Mouse (Mus musculus): ENCODE results near the gene Bub1b. TPM values are rescaled to one million over a fixed set of nuclear protein-coding genes. Genes with fewer than 3 reads are reported as not detected.
"Not testable (repeated sequence)": the region's sequence is repeated elsewhere in the genome, so short reads cannot be mapped to it uniquely, and the experiment has no call there.

Bub1b gene
- polyA plus RNA-seq (2015; fragmentation: Nextera tagmentation; extraction: Ambion mirVana): 10.7 and 15.0 TPM in 2 replicates

DNA sequence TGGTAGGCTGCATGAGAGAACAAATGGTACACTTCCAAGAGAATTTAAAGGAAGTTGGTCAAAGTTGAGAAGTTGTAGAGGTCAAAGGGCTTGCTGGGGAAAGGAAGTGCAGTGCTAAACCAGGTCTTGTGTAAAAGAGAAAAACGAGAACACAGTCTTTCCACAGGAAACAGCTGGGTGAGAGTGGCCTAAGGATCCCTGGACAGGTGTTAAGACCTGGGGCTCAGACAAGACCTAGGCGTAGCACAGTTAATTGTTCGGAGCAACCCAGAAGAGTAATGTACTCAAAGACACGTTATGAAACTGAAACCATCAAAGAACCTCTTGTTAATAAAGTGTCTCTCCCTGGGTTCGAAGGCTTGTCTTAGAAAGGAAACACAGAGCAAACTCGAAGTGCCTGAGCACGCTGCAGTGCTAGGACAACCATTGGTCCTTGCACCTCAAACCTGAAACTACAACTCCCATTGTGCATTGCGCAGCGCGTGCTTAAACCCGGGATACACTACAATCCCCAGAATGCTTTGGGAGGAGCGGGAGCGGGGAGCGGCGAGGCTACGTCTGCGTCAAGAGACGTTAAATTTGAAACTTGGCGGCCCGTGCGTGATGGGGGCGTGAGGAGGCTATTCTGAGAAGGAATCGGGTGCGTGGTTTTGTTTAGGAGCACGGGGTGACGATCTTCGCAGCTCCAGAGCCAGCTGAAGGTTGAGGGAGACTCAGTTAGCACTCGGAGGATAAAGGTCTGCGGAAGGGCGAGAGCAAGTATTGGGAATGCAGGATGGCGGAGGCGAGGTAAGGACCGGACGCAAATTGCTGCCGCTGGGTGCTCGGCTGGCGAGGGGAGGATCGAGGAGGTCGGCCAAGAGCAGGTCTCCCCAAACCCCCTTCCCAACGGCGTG, at the start of gene Bub1b:
TSS of gene Bub1b (plus strand) at position 539 of the 896 bp plus-strand sequence.
- H3K27ac ChIP-seq: no peak within 1 kb of the TSS
- peak; percentile 99 for ATAC-seq (replicated peaks)
- WGBS: 6% methylated on average over 41 of the region's 41 CpGs

DNA sequence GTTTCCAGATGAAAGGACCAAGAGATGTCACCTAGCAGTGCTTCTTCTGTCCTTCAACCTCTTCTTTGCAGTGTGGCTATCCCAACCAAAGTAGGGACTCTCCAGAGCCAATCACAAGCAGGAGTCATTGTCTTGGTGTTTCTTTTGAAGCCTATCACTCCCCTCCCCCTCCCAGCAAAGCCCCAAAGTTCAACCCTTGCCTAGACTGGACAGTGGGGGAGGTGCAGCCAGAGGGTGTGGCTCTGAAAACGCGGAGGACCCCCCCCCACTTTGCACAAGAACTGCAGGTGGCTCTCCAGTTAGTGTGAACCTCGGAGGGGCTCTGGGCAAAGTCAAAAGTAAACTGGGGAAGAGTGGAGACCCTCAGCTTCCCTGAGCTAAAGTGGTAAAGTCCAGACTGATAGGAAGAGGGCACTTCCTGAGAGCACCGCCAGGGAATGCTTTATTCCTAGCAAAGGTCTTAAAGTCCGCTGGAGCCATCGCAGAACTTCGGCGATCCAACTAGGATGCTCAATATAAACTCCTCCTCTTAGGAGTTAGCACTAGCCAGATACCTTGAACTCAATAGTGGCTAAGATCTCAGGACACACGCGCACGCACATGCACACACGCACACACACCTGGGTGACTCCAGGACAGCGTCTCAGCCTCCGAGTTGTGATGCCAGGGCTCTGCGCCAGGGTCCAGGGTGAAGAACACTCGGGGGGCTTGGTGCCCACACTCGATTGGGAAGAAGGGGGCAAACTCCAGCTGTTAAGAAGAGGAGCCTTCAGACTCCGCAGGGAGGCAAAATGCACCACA, 49.4 kb upstream of the Bub1b start:
- peak; percentile 16 for ATAC-seq (replicated peaks)
- Histone ChIP-seq H3K27me3 (replicated peaks) (0 out of 2 replicates have a peak, but pooled peaks cover 11% of the 10 kb centered on the region), H3K27ac (no peak overlapping the region), H3K4me1 (peaks cover 48% of the 10 kb centered on the region), H3K4me2 (peak overlapping the region; percentile 85), H3K36me3 (replicated peaks) (no peaks in the 10 kb centered on the region), H3K9me3 (0 out of 2 replicates have a peak, but pooled peaks cover 3% of the 10 kb centered on the region), H3K4me3 (peak overlapping the region; percentile 85), H3K9ac (peak overlapping the region; percentile 70)
- WGBS: 0% methylated on average over 18 of the region's 18 CpGs

More for the DNA sequence above, at the start of gene Bub1b:
- peak within 1 kb of the TSS; percentile 68 for H3K4me3 ChIP-seq
- peaks cover 14% of the 10 kb centered on the region for H3K4me1 ChIP-seq
- peak within 1 kb of the TSS; percentile 49; the same call in 1 of the 2 replicates for H3K9ac ChIP-seq
- H3K27me3 ChIP-seq (replicated peaks): no peaks in the 10 kb centered on the region
- no peaks in the 10 kb centered on the region for H3K36me3 ChIP-seq (replicated peaks)
- H3K4me2 ChIP-seq: peak within 1 kb of the TSS; percentile 94
- no peaks in the 10 kb centered on the region for H3K9me3 ChIP-seq

DNA sequence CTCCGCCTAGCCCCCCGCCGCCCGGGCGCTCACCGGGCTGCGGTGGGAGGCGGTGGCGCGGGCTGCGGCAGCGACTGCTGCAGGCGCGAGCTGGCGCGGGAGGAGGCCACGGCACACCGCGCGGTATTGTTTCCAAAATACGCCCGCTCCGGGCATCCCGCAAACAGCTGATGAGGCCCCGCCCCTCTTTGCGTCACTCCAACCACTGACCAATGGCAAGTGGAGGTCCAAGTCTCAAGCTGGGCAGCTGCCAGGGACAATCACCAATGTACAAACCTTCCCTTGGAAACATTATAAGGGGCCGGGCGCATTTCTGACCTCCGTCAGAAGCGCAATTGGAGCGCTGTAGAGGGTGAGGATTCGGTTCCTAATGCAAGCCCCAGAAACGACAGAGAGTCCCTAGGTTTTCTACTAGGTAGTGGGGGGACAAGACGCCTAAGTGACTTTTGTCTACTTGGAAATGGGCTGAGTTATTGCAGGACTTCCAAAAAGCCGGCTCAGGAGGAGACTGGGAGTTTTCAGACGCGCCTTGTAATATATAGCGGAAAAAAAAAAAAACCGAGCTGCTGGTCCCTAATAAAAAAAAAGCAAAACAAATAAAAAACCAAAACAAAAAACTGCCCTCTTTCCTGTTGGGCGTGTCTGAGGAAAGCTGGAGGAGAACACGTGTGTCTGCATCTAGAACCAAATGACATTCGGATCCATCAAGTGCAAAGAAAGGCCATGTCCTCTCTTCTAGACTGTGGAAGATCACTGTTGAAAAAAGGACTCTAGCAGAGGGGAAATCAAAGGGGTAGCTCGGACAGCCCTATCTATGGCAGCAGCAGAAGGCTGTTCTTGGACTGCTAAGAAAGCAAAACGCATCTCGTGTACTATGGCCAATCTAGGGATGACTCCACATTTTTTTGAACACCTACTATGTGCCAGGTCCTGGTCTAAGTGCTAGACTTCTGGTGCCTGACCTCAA, 48.2 kb upstream of the Bub1b start, which contains the start of gene Bmf:
TSS of gene Bmf (minus strand) at position 181 of the 967 bp plus-strand sequence.
- Histone ChIP-seq H3K4me1 (peaks cover 36% of the 10 kb centered on the region), H3K27ac (peak within 1 kb of the TSS; percentile 63), H3K4me3 (peak within 1 kb of the TSS; percentile 85), H3K27me3 (replicated peaks) (0 out of 2 replicates have a peak, but pooled peaks cover 11% of the 10 kb centered on the region), H3K36me3 (replicated peaks) (no peaks in the 10 kb centered on the region), H3K9ac (peak within 1 kb of the TSS; percentile 70), H3K4me2 (peak within 1 kb of the TSS; percentile 85), H3K9me3 (0 out of 2 replicates have a peak, but pooled peaks cover 3% of the 10 kb centered on the region)
- under 1% methylated on average over 45 of the region's 45 CpGs for WGBS
- ATAC-seq (replicated peaks): peak; percentile 95

DNA sequence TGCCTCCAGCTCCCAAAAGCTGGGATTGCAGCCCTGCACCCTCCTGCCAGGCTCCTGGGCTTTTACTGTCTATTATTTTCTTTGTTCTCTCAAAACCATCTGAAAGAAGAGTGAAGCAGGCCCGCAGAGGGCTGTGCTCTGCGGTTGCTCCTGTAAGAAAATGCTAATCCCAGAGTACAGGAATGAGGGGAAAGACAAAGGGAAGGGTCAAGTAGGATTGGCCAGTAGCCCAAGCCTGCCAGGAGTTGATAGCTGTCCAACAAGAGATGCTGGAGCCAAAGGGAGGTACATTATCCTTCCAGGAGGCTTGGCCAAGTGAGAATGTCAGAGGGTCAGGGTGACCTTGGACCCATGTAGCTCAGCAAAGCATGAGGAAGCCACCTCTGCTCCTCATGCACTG, 46.4 kb upstream of the Bub1b start:
- no peak for ATAC-seq (replicated peaks)
- 0 out of 2 replicates have a peak, but pooled peaks cover 11% of the 10 kb centered on the region for H3K27me3 ChIP-seq (replicated peaks)
- peaks cover 23% of the 10 kb centered on the region for H3K4me1 ChIP-seq
- no peak overlapping the region for H3K27ac ChIP-seq
- H3K4me3 ChIP-seq: no peak overlapping the region
- 45% methylated on average over 2 of the region's 2 CpGs for WGBS
- 0 out of 2 replicates have a peak, but pooled peaks cover 3% of the 10 kb centered on the region for H3K9me3 ChIP-seq
- H3K36me3 ChIP-seq (replicated peaks): no peaks in the 10 kb centered on the region
- no peak overlapping the region for H3K9ac ChIP-seq
- H3K4me2 ChIP-seq: no peak overlapping the region

DNA sequence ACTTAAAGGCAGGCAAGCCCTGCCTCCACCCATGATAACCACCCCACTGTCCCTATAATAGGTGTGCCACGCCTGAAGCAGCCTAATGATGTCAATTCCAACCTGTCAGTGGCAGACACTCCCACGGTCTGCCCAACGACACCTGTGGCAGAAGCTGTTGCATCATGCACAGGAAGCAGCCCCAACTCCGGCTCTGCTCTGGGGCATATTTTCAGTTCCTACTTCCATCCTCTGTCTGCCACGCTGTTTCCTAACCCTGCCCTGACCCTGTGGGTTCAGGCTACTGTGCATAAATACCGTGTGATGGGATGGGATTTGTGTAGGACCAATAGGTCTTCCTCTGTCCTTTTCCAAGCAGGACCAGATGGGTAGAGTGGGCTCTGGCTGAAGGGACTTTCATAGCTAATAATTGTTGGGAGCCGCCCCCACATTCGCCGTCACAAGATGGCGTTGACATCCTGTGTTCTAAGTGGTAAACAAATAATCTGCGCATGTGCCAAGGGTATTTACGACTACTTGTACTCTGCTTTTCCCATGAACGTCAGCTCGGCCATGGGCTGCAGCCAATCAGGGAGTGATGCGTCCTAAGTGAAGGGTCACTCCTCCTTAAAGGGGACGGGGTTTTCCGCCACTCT, 43.5 kb upstream of the Bub1b start:
- 78% methylated on average over 15 of the region's 17 CpGs for WGBS
- peak; percentile 28 for ATAC-seq (replicated peaks)
- Histone ChIP-seq H3K4me2 (peak overlapping the region; percentile 45), H3K4me3 (peak overlapping the region; percentile 41), H3K9ac (peak overlapping the region; percentile 24; the same call in 1 of the 2 replicates), H3K27ac (peak overlapping the region; percentile 69; the same call in 1 of the 2 replicates)
- not testable (repeated sequence) for H3K36me3 ChIP-seq (replicated peaks); H3K4me1 ChIP-seq; H3K27me3 ChIP-seq (replicated peaks); H3K9me3 ChIP-seq

DNA sequence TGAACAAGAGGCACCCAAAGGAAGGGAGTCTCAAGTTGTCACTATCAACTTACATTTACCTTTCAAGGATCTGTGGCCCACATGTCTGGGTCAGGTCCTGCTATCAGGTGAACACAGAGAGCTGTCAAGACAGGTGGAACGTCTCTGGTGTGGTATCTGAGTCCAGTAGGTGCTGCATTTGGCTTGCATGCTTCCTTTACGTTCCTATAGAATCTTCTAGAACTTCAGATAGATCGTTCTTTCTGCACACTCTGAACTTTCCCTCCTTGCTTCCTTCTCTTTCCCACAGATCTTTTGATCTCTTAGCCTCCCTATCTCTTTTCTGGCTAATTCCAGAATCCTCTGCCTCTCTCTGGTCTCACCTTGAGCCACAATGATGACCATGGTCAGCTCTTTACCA, 39.6 kb upstream of the Bub1b start:
- no peak for ATAC-seq (replicated peaks)

DNA sequence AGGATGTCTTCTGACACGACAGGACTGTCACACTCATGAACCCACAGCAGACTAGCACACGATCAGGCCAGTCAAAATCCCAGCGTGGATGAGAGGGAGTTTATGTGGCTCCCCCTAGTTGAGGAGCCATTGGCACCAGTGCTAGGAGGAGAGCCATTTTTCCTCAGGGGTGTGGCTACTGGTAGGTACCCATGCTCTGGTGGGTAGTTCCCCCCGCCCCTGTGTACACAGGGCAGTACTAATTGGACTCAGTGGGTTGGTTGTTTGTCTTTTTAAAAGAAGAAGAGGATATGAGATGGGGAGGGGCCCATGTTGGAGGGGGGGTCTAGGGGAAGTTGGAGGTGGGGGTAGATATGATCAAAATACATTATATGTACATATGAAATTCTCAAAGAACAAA, 36.0 kb upstream of the Bub1b start:
- Histone ChIP-seq H3K4me1 (no peaks in the 10 kb centered on the region), H3K9me3 (no peaks in the 10 kb centered on the region), H3K27ac (no peak overlapping the region), H3K36me3 (replicated peaks) (no peaks in the 10 kb centered on the region), H3K9ac (no peak overlapping the region), H3K4me2 (no peak overlapping the region), H3K4me3 (no peak overlapping the region), H3K27me3 (replicated peaks) (no peaks in the 10 kb centered on the region)
- WGBS: 84% methylated on average over 4 of the region's 4 CpGs
- ATAC-seq (replicated peaks): no peak

More for the DNA sequence above, 39.6 kb upstream of the Bub1b start:
- Histone ChIP-seq H3K27me3 (replicated peaks) (no peaks in the 10 kb centered on the region), H3K9ac (no peak overlapping the region), H3K4me3 (no peak overlapping the region), H3K4me1 (no peaks in the 10 kb centered on the region), H3K36me3 (replicated peaks) (no peaks in the 10 kb centered on the region), H3K9me3 (no peaks in the 10 kb centered on the region), H3K27ac (no peak overlapping the region), H3K4me2 (no peak overlapping the region)
- WGBS: 93% methylated on average over 3 of the region's 3 CpGs

DNA sequence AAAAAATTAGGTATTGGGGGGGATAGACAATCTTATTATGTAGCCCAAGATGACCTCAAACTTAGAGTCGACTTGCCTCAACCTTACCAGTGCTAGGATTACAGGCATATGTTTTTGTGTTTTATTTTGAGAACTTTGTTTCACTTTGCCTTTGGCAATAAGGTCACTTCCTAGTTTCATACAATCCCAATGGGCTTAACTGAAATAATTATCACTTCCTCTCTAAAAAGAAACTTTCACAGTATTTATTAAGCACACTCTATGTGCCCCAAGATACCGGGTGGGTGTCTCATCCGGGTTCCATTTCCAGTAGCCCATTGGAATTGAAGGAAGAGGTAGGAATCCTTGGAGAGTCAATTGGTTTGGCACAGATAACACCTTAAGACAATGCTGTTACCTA, 35.6 kb upstream of the Bub1b start:
- H3K36me3 ChIP-seq (replicated peaks): no peaks in the 10 kb centered on the region
- H3K27me3 ChIP-seq (replicated peaks): no peaks in the 10 kb centered on the region
- no peak overlapping the region for H3K4me2 ChIP-seq
- WGBS: 90% methylated on average over 3 of the region's 3 CpGs
- H3K9ac ChIP-seq: no peak overlapping the region
- no peak for ATAC-seq (replicated peaks)
- no peak overlapping the region for H3K4me3 ChIP-seq
- no peaks in the 10 kb centered on the region for H3K4me1 ChIP-seq
- H3K27ac ChIP-seq: no peak overlapping the region
- no peaks in the 10 kb centered on the region for H3K9me3 ChIP-seq

DNA sequence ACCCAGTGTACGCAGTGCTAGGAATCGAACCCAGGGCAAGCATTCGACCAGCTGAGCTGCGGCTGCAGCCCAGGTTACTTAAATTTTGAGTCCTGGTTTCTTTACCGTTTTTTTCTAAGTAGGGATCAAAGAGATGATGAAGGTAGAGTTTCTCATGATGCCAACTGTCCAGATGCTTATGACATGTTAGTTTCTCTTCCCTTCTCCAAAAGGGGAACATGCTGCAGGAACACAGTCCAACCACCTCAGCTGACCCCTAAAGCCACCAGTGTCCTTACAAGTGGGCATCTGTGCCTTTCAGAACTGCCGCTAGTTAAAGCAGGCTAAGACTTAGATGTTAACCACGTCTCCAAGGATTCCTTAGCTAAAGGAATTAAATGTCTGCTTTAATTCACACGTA, 30.8 kb upstream of the Bub1b start:
- WGBS: 88% methylated on average over 8 of the region's 8 CpGs
- no peak for ATAC-seq (replicated peaks)

DNA sequence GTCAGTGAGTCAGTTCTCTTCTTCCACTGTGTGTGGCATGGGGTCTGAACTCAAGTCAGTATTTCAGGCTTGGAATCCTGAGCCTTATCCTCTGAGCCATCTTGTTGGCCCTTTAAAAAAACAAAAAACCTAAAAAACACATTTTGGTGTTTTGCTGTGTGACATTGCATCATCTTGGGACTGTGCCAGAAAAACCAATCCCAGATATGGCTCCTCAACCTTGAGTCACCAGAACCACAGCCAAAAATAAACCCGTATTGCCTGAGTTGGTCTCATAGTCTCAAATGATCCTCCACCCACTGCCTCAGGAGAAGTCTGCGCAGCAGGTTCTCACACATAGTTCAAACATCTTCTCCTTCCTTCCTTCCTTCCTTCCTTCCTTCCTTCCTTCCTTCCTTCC, 27.1 kb upstream of the Bub1b start:
- Histone ChIP-seq H3K27ac (no peak overlapping the region), H3K4me1 (no peaks in the 10 kb centered on the region), H3K4me3 (no peak overlapping the region), H3K9me3 (no peaks in the 10 kb centered on the region), H3K4me2 (no peak overlapping the region), H3K36me3 (replicated peaks) (no peaks in the 10 kb centered on the region), H3K9ac (no peak overlapping the region), H3K27me3 (replicated peaks) (no peaks in the 10 kb centered on the region)
- WGBS: 96% methylated on average over 2 of the region's 2 CpGs
- no peak for ATAC-seq (replicated peaks)

More for the DNA sequence above, 30.8 kb upstream of the Bub1b start:
- Histone ChIP-seq H3K4me1 (no peaks in the 10 kb centered on the region), H3K27ac (no peak overlapping the region), H3K9me3 (no peaks in the 10 kb centered on the region), H3K4me2 (no peak overlapping the region), H3K27me3 (replicated peaks) (no peaks in the 10 kb centered on the region), H3K36me3 (replicated peaks) (no peaks in the 10 kb centered on the region), H3K9ac (no peak overlapping the region), H3K4me3 (no peak overlapping the region)

All from midbrain, embryonic 15.5 days (tissue).